Mouse (Mus musculus): Measurements from ENCODE around the gene Cdk2ap1. TPM values are rescaled to one million over a fixed set of nuclear protein-coding genes. Genes with fewer than 3 reads are reported as not detected.
"Not testable (repeated sequence)": the region's sequence is repeated elsewhere in the genome, so short reads cannot be mapped to it uniquely, and the experiment has no call there.

The Cdk2ap1 gene
- polyA plus RNA-seq, 1 experiment: 61.9 TPM

DNA sequence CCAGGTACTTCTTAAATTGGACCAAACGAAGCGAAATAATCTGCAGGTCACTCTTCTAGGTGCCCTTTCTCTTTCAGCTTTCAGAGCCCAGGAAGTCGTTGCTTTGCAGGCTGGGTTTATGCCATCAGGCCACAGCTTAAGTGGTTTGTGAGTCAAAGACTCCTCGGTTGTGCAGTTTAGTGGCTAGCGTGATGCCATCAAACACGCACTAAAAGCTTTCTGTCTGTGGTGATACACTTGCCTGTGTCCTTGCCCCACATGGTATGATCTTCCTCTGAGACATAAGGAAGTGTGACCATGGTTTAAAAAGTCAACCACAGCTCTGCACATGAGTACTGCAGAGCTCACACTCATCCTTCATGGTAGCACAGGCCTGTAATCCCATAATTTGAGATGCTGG, 32.8 kb downstream of the Cdk2ap1 start:
- no peak overlapping the region for H3K4me3 ChIP-seq (ENCODE audit: insufficient read depth, low read depth, low read length)
- H3K27ac ChIP-seq (replicated peaks; ENCODE audit: low read depth, low read length): no peak overlapping the region
- no peaks in the 10 kb centered on the region for H3K4me1 ChIP-seq (ENCODE audit: control insufficient read depth, insufficient read depth, insufficient read length, low read length)

DNA sequence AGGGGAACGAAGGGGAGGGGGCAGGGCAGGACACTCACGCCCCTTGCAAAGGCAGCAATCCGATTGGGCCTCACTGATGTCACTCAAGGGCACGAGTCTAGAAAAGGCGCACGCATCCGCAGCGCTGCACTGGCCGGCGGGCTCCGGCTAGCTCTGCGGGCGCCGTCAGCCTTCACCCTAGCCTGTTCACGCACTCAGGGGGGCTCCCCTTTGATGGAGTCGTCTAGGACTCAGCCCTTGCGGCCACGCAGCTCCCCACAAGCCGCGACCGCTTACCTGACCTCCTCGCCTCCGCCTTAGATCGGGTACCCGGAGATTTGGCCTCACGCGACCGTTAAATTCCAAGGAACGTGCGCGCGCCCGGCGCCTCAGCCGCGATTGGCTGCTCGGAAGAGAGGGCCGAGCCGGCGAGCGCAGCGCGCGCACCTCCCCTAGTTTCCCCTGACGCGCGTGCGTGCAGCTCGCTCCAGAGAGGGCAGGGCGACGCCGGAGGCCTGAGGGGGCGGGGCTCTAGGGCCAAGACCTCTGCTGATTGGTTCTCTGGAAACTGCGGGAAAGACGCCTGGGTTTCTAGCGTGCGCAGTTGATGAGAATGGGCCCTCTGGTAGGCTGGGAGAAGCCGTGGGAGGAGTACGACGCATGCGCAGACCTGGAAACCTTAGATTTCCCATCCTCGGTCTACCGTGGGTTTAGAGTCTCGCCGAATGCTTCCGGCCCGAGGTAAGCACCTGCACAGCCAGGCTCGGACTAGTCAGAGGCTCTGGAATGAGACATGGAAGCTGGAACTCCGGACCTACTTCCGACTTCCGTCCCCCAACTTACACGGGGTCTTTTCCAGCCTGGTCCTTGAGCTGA, 35.1 kb downstream of the Cdk2ap1 start, which contains the start of the genes Mphosph9 and 2810006K23Rik:
Gene Mphosph9 (minus strand): TSS at position 463 of the 855 bp plus-strand sequence.
Gene 2810006K23Rik (plus strand): TSS at position 580 of the 855 bp plus-strand sequence.
- H3K27ac ChIP-seq (replicated peaks; ENCODE audit: low read depth, low read length): peak within 1 kb of the TSS; percentile 48
- no peaks in the 10 kb centered on the region for H3K4me1 ChIP-seq (ENCODE audit: control insufficient read depth, insufficient read depth, insufficient read length, low read length)
- H3K4me3 ChIP-seq (ENCODE audit: insufficient read depth, low read depth, low read length): peak within 1 kb of the TSS; percentile 69

DNA sequence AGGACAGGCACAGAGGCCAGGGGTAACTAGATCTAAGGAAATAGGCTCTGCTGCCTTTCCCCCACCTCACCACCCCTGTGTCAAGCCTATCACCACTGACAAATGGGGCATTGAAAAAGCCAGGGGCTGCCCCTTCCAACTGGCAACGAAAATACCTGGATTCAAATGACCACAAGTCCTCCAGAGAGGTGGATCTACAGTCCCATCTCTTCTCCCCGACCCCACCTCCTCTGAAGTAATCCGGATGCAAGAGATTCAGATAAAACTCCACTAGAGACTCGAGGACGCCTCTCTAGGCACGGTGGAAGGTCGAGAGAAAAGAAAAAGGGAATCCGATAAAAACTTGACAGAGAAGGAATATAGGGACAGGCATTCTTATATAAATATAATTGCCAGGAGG, 36.1 kb downstream of the Cdk2ap1 start:
- peak overlapping the region; percentile 67 for H3K4me3 ChIP-seq (ENCODE audit: insufficient read depth, low read depth, low read length)
- no peak overlapping the region for H3K27ac ChIP-seq (replicated peaks; ENCODE audit: low read depth, low read length)
- H3K4me1 ChIP-seq (ENCODE audit: control insufficient read depth, insufficient read depth, insufficient read length, low read length): no peaks in the 10 kb centered on the region

DNA sequence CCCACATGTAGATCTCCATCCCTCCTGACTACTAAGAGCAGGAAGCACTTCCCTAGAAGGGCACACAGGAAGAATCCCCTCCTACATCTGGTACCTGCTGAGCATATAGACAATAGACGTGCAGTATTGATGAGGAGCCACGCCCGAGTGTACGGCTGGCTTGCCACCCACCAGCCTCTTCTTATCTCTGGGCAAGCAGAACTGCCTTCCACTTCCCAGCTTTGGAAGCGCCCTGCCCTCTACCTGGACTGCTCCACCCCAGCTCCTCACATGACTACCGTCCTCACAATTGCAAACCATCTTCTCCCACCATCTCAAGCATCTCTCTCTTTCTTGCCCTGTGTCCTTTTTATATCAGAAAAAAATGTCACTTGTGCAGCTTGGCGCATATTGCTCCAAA, 45.2 kb downstream of the Cdk2ap1 start:
- Histone ChIP-seq H3K4me1 (ENCODE audit: control insufficient read depth, insufficient read depth, insufficient read length, low read length) (no peaks in the 10 kb centered on the region), H3K4me3 (ENCODE audit: insufficient read depth, low read depth, low read length) (no peak overlapping the region), H3K27ac (replicated peaks; ENCODE audit: low read depth, low read length) (no peak overlapping the region)

DNA sequence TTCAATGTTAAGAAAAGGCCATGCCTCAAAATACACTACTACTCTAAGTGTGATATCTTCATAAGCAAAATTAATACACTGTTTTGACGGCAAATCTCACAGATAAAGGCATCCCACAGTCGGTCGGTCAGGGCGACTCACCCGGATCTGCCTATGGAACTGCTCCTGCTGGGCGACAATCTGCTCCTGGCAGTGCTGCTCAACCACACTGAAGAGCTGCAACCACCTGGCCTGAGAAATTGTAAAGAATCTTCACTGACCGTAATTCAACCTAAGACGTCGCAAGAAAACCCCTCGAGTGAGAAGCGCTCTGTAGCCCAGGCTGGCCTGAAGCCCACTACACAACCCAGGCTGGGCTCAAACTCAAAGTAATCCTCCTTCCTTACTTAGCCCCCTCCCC, 46.9 kb downstream of the Cdk2ap1 start:
- Histone ChIP-seq H3K27ac (replicated peaks; ENCODE audit: low read depth, low read length) (no peak overlapping the region), H3K4me1 (ENCODE audit: control insufficient read depth, insufficient read depth, insufficient read length, low read length) (no peaks in the 10 kb centered on the region), H3K4me3 (ENCODE audit: insufficient read depth, low read depth, low read length) (no peak overlapping the region)

DNA sequence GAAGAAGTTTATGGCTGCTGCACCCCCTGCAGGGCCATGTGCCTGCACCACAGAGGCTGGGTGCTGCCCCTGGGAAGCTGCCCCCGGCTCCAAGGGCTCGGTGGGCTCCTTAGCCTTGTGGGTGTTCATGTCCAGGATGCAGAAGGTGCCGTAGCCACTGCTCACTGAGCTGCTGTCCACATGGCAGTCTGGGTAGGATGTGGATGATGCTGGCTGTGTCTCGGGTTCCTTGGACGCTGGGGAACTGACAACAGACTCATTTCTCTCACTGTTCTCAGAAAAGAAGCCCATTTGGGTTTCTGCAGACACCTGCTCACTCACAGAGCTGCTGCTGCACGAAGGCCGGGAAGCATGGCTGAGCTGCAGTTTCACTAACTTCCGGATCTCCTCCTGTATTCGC, 47.4 kb downstream of the Cdk2ap1 start:
- Histone ChIP-seq H3K4me3 (ENCODE audit: insufficient read depth, low read depth, low read length) (no peak overlapping the region), H3K27ac (replicated peaks; ENCODE audit: low read depth, low read length) (no peak overlapping the region), H3K4me1 (ENCODE audit: control insufficient read depth, insufficient read depth, insufficient read length, low read length) (no peaks in the 10 kb centered on the region)

DNA sequence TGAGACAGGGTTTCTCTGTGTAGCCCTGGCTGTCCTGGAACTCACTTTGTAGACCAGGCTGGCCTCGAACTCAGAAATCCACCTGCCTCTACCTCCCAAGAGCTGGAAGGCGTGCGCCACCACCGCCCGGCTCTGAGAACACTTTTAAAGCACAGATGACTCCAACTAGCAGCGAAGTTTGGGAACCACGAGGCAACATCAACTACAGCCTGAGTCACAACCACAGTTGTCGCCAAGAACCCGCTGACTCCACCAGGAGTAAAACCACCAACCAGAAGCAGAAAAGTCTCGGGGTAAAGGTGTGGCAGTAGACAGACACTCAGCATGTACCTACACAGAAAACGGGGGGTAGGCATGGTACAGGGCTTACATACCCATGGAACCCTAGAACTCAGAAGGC, 52.8 kb downstream of the Cdk2ap1 start:
- Histone ChIP-seq H3K27ac (replicated peaks; ENCODE audit: low read depth, low read length) (no peak overlapping the region), H3K4me1 (ENCODE audit: control insufficient read depth, insufficient read depth, insufficient read length, low read length) (no peaks in the 10 kb centered on the region), H3K4me3 (ENCODE audit: insufficient read depth, low read depth, low read length) (no peak overlapping the region)

DNA sequence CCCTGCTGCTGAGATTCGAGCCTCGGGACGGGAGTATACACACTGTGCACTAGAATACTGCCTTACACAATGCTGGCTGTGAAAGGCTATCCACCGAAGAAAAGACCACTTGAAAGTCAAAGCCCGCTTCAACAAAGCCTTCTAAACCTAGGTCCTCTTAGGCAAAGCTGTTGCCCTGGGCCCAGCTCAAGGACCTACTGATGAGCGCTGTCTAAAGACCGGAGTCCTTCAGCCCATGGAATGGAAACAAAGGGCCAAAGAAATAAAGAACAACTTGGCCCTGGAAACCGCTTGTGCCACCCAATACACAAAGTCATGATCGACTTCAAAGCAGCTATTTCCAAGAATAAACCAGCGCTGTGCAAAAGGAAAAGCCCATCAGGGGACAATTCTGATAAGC, 53.7 kb downstream of the Cdk2ap1 start:
- no peak overlapping the region for H3K27ac ChIP-seq (replicated peaks; ENCODE audit: low read depth, low read length)
- no peak overlapping the region for H3K4me3 ChIP-seq (ENCODE audit: insufficient read depth, low read depth, low read length)
- no peaks in the 10 kb centered on the region for H3K4me1 ChIP-seq (ENCODE audit: control insufficient read depth, insufficient read depth, insufficient read length, low read length)

DNA sequence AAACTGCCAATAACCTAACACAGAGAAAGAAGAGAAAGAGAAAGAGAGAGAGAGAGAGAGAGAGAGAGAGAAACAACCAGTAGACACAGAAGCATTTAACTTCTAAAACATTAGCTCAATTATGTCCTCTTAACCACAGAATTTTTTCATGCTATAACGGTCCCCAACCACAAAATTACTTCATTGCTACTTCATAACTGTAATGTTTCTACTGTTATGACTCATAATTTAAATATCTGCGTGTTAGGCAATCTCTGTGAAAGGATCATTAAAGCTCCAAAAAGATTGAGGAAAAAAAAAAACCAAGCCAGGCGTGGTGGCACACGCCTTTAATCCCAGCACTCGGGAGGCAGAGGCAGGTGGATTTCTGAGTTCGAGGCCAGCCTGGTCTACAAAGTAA, 60.0 kb downstream of the Cdk2ap1 start:
- H3K4me3 ChIP-seq (ENCODE audit: insufficient read depth, low read depth, low read length); H3K27ac ChIP-seq (replicated peaks; ENCODE audit: low read depth, low read length); H3K4me1 ChIP-seq (ENCODE audit: control insufficient read depth, insufficient read depth, insufficient read length, low read length): not testable (repeated sequence)

DNA sequence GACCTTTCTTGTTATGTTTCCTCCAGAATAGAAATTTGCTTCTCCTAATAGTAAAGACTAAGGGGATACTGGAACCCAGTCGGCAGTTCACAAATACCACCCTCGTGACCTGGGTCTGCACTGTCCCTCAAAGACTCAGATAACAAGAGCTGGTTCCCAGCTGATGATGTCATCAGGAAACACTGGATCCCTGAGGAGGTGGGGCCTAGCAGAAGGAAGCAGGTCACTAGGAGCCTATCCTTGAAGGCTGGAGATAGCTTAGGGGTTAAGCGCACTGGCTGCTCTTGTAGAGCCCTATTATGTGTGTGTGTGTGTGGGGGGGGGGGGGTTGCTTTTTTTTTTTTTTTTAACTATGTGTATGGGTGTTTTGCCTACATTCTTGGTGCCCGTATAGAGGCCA, 62.8 kb downstream of the Cdk2ap1 start:
- no peak overlapping the region for H3K4me3 ChIP-seq (ENCODE audit: insufficient read depth, low read depth, low read length)
- no peaks in the 10 kb centered on the region for H3K4me1 ChIP-seq (ENCODE audit: control insufficient read depth, insufficient read depth, insufficient read length, low read length)
- no peak overlapping the region for H3K27ac ChIP-seq (replicated peaks; ENCODE audit: low read depth, low read length)

DNA sequence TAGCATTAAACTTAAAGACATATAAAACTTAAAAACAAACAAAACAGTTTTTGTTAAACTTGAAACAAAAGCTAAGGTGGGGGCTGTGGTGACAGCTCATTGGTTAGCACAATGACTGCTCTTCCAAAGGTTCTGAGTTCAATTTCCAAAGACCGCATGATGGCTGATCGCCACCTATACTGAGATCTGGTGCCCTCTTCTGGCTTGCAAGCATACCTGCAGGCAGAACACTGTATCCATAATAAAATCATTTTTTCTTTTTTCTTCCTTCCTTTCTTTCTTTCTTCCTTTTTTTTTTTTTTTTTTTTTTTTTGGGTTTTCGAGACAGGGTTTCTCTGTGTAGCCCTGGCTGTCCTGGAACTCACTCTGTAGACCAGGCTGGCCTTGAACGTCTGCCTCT, 63.6 kb downstream of the Cdk2ap1 start:
- not testable (repeated sequence) for H3K27ac ChIP-seq (replicated peaks; ENCODE audit: low read depth, low read length); H3K4me3 ChIP-seq (ENCODE audit: insufficient read depth, low read depth, low read length); H3K4me1 ChIP-seq (ENCODE audit: control insufficient read depth, insufficient read depth, insufficient read length, low read length)

DNA sequence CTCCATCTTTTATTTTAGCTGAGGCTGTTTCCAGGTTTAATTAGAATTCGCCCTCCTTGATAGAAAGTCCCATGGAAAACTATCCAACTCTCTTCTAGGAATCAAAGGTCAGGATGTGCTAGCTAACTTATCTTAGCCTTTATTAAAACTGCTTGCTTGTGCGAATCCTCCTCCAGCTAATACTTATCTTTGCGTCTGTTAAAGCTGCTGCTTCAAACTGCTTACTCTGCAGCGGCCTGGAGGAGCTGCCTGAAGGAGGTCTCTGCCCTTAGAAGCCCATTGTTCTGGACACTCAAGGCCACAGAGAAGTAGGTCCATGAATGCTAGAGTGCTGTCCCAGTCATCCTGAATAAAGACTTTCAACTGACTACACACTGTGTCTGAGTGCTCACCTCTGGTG, 66.4 kb downstream of the Cdk2ap1 start:
- Histone ChIP-seq H3K4me3 (ENCODE audit: insufficient read depth, low read depth, low read length) (no peak overlapping the region), H3K4me1 (ENCODE audit: control insufficient read depth, insufficient read depth, insufficient read length, low read length) (no peaks in the 10 kb centered on the region), H3K27ac (replicated peaks; ENCODE audit: low read depth, low read length) (no peak overlapping the region)

Other genes with a start within 250 kb of the Cdk2ap1 start
- 55.2 and 72.4 TPM in 2 replicates for gene Arl6ip4, start 247.0 kb downstream of the Cdk2ap1 start, polyA plus RNA-seq (2012; ENCODE audit: insufficient read depth, insufficient read length, missing spikeins)
- gene Pitpnm2, start 113.3 kb downstream of the Cdk2ap1 start, polyA plus RNA-seq (2012; ENCODE audit: insufficient read depth, insufficient read length, missing spikeins): 20.3 and 21.8 TPM in 2 replicates
- 2.0 and 3.7 TPM in 2 replicates for gene Mphosph9, start 35.1 kb downstream of the Cdk2ap1 start, polyA plus RNA-seq (2012; ENCODE audit: insufficient read depth, insufficient read length, missing spikeins)
- gene 2810006K23Rik, start 35.0 kb downstream of the Cdk2ap1 start, polyA plus RNA-seq (2012; ENCODE audit: insufficient read depth, insufficient read length, missing spikeins): 17.1 and 19.3 TPM in 2 replicates
- 35.5 and 47.6 TPM in 2 replicates for gene Sbno1, start 62.9 kb upstream of the Cdk2ap1 start, polyA plus RNA-seq (2012; ENCODE audit: insufficient read depth, insufficient read length, missing spikeins)
- 63.9 and 139 TPM in 2 replicates for gene Kmt5a, start 76.8 kb upstream of the Cdk2ap1 start, polyA plus RNA-seq (2012; ENCODE audit: insufficient read depth, insufficient read length, missing spikeins)
- gene Rilpl2, start 115.3 kb upstream of the Cdk2ap1 start, polyA plus RNA-seq (2012; ENCODE audit: insufficient read depth, insufficient read length, missing spikeins): 10.8 and 15.6 TPM in 2 replicates
- gene Snrnp35, start 120.1 kb upstream of the Cdk2ap1 start, polyA plus RNA-seq (2012; ENCODE audit: insufficient read depth, insufficient read length, missing spikeins): 12.4 and 13.4 TPM in 2 replicates
- gene Rilpl1, start 168.3 kb upstream of the Cdk2ap1 start, polyA plus RNA-seq (2012; ENCODE audit: insufficient read depth, insufficient read length, missing spikeins): 4.9 and 8.7 TPM in 2 replicates
- gene Tmed2, start 177.6 kb upstream of the Cdk2ap1 start, polyA plus RNA-seq (2012; ENCODE audit: insufficient read depth, insufficient read length, missing spikeins): 330 and 403 TPM in 2 replicates
- 2.1 and 3.7 TPM in 2 replicates for gene Ddx55, start 189.8 kb upstream of the Cdk2ap1 start, polyA plus RNA-seq (2012; ENCODE audit: insufficient read depth, insufficient read length, missing spikeins)
- 28.3 and 32.1 TPM in 2 replicates for gene Eif2b1, start 216.0 kb upstream of the Cdk2ap1 start, polyA plus RNA-seq (2012; ENCODE audit: insufficient read depth, insufficient read length, missing spikeins)
- gene Gtf2h3, start 216.1 kb upstream of the Cdk2ap1 start, polyA plus RNA-seq (2012; ENCODE audit: insufficient read depth, insufficient read length, missing spikeins): 26.3 and 29.6 TPM in 2 replicates

All from brown adipose tissue, adult 24 weeks (tissue).